Mouse (Mus musculus): ENCODE measurements around the gene Iqschfp.

DNA sequence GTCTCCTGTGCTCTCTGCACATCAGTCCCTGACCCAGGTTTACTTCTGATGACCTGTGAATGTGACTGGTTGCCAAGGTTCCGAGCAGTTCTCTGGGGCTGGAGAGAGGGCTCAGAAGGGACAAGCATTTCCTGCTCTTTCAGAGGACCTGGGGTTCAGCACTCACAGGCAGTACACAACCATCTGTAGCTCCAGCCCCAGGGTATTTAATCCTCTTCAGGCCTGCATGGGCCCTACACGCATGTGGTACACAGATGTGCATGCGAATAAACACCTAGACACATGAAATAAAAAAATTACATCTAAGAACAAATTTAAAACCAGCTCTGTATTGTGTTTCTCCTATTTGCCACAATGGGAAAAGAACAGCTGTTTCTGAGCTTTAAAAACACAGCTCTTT is 676.1 kb downstream of the Iqschfp start:
- TF ChIP-seq CTCF (IDR thresholded peaks at IDR 0.05; ENCODE audit: extremely low read depth, insufficient read depth, low read length): no peak
- no peak for TF ChIP-seq POLR2A (IDR thresholded peaks at IDR 0.05; ENCODE audit: extremely low read depth, insufficient read depth, low read length)

Data from cortical plate, adult 2 months (tissue).